ENCODE assay signal across 8 mouse cellular contexts in the genomic region with DNA sequence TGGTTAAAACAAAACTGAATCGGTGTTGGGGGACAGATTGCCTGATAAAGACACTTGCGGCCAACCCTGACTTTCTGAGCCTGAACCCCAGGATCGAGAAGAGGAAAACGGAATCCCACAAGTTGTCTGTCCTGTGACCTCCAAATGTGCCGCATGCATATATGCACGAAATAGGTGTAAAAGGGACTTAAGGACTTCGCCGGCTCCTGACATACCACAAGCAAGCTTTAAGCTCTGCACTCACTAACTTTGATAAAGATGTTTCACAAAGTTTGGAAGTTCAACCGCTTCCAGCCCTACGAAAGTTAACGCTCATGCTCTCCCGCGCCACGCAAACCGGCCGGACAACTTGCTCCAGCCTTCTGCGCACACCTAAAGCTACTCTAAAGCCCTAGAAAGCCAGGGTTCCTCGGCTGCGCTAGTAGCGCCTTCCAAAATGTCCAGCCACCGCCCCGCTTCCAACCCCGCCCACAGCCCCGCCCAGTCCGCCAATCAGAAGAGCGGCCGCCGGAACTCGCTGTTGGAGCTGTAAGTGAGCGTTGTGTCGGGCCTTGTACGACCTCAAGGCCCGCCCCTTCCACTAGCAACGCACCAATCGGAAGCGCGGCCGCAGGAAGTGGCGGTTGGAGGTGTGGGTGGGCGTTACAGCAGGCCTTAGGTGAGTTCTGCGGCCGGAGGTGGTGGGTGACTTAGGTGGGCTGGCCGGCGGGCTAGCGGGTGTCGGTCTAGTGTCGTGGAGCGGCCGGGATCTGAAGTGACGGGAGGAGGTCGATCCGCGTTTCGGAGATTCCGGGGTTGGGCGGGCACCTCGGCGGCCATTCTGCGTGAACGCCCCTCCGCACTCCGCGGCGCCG. TPM values are rescaled to one million over a fixed set of nuclear protein-coding genes. Genes with fewer than 3 reads are reported as not detected.
DNase-seq lines count a peak whose midpoint lies in the region; ATAC-seq and TF ChIP-seq lines count a peak whose summit lies in the region.

A gene (plus strand): TSS at position 606 of the 854 bp plus-strand sequence.

- DNase-seq in CD8-positive naive resting alpha-beta T cell, adult 2 months (ENCODE audit: low read depth in 2 of 2, low spot score in 2 of 2): peak; percentile 83 to 86
- DNase-seq in c-Kit-positive CD71-negative TER-119-negative erythroid progenitor cells, embryonic 14.5 days (ENCODE audit: low read depth): peak; percentile 85
- peak; percentile 96 for DNase-seq in forebrain, embryonic 10.5 days (ENCODE audit: extremely low spot score, low spot score)
- peak; percentile 93 to 97 for DNase-seq in kidney, postnatal 25 days
- DNase-seq in liver, embryonic 14.5 days (ENCODE audit: low read depth in 3 of 3, low spot score in 3 of 3): peak; percentile 91 to 94 (median 93)
- DNase-seq in neural tube, embryonic 11.5 days (ENCODE audit: low spot score): peak; percentile 95
- DNase-seq in stomach, postnatal 0 days (ENCODE audit: low spot score): peak; percentile 98

- peak within 1 kb of the TSS; percentile 70 for H3K9ac ChIP-seq in heart, embryonic 15.5 days
- H3K9ac ChIP-seq in liver, embryonic 14.5 days (replicated peaks): peak within 1 kb of the TSS; percentile 82
- H3K9ac ChIP-seq in neural tube, embryonic 11.5 days (ENCODE audit: low read length): peak within 1 kb of the TSS; percentile 67
- peak within 1 kb of the TSS; percentile 77 for H3K9ac ChIP-seq in stomach, postnatal 0 days (ENCODE audit: low read length)

- TF ChIP-seq CTCF in liver, embryonic 14.5 days (IDR thresholded peaks at IDR 0.05; ENCODE audit: low read depth): no peak
- no peak for TF ChIP-seq CTCF in stomach, postnatal 0 days (IDR thresholded peaks at IDR 0.05; ENCODE audit: low read depth)

- peak within 1 kb of the TSS; percentile 83 for H3K4me3 ChIP-seq in forebrain, embryonic 10.5 days
- peak within 1 kb of the TSS; percentile 81 for H3K4me3 ChIP-seq in heart, embryonic 15.5 days
- H3K4me3 ChIP-seq in liver, embryonic 14.5 days (ENCODE audit: insufficient read depth in 1 of 2, low read depth in 2 of 2, low read length in 2 of 2): peak within 1 kb of the TSS; percentile 62 to 95
- peak within 1 kb of the TSS; percentile 72 for H3K4me3 ChIP-seq in neural tube, embryonic 11.5 days (ENCODE audit: low read depth, low read length)
- H3K4me3 ChIP-seq in stomach, postnatal 0 days (ENCODE audit: low read depth, low read length): peak within 1 kb of the TSS; percentile 75

- H3K36me3 ChIP-seq in forebrain, embryonic 10.5 days (replicated peaks): peaks cover 30% of the 10 kb centered on the region
- H3K36me3 ChIP-seq in heart, embryonic 15.5 days: peaks cover 20% of the 10 kb centered on the region
- peaks cover 8% of the 10 kb centered on the region; the same call in 1 of the 2 replicates for H3K36me3 ChIP-seq in liver, embryonic 14.5 days (replicated peaks; ENCODE audit: control insufficient read depth, insufficient read depth, low read depth)
- H3K36me3 ChIP-seq in neural tube, embryonic 11.5 days (ENCODE audit: control insufficient read depth, insufficient read depth, low read length): peaks cover 2% of the 10 kb centered on the region; the same call in 1 of the 2 replicates
- no peaks in the 10 kb centered on the region for H3K36me3 ChIP-seq in stomach, postnatal 0 days (ENCODE audit: control insufficient read depth, insufficient read depth, low read length)

- peaks cover 12% of the 10 kb centered on the region; the same call in 1 of the 2 replicates for H3K4me1 ChIP-seq in forebrain, embryonic 10.5 days
- H3K4me1 ChIP-seq in heart, embryonic 15.5 days (replicated peaks): peaks cover 3% of the 10 kb centered on the region; the same call in 1 of the 2 replicates
- H3K4me1 ChIP-seq in liver, embryonic 14.5 days (replicated peaks; ENCODE audit: control insufficient read depth in 2 of 2, insufficient read depth in 2 of 2, low read length in 1 of 2): peaks cover 5% of the 10 kb centered on the region in 2 experiments
- no peaks in the 10 kb centered on the region for H3K4me1 ChIP-seq in neural tube, embryonic 11.5 days (ENCODE audit: control insufficient read depth, insufficient read depth, low read length)
- no peaks in the 10 kb centered on the region for H3K4me1 ChIP-seq in stomach, postnatal 0 days (replicated peaks; ENCODE audit: control insufficient read depth, insufficient read depth)

- 2% methylated on average over 65 of the region's 65 CpGs for WGBS in forebrain, embryonic 10.5 days
- under 1% methylated on average over 65 of the region's 65 CpGs for WGBS in heart, embryonic 15.5 days
- under 1% methylated on average over 65 of the region's 65 CpGs for WGBS in liver, embryonic 14.5 days (ENCODE audit: insufficient replicate concordance)
- 2% methylated on average over 65 of the region's 65 CpGs for WGBS in neural tube, embryonic 11.5 days
- under 1% methylated on average over 65 of the region's 65 CpGs for WGBS in stomach, postnatal 0 days

- TF ChIP-seq EP300 in liver, embryonic 14.5 days (IDR thresholded peaks at IDR 0.05; ENCODE audit: low read depth): no peak
- no peak for TF ChIP-seq EP300 in stomach, postnatal 0 days (optimal IDR thresholded peaks at IDR 0.05)

- H3K27me3 ChIP-seq in forebrain, embryonic 10.5 days (ENCODE audit: poor library complexity, severe bottlenecking): no peaks in the 10 kb centered on the region
- no peaks in the 10 kb centered on the region for H3K27me3 ChIP-seq in heart, embryonic 15.5 days
- H3K27me3 ChIP-seq in liver, embryonic 14.5 days (ENCODE audit: control insufficient read depth, insufficient read depth, low read length): no peaks in the 10 kb centered on the region
- H3K27me3 ChIP-seq in neural tube, embryonic 11.5 days (ENCODE audit: control insufficient read depth, insufficient read depth, low read length): no peaks in the 10 kb centered on the region
- no peaks in the 10 kb centered on the region for H3K27me3 ChIP-seq in stomach, postnatal 0 days (ENCODE audit: control insufficient read depth, insufficient read depth, low read length)

- peak; percentile 99 for ATAC-seq in heart, embryonic 15.5 days (replicated peaks; ENCODE audit: insufficient number of reproducible peaks, insufficient read depth, low FRiP score, low read depth)
- ATAC-seq in liver, embryonic 14.5 days (ENCODE audit: insufficient read depth): peak; percentile 98
- peak; percentile 99 for ATAC-seq in neural tube, embryonic 11.5 days (ENCODE audit: insufficient read depth, low FRiP score, low TSS enrichment)
- peak; percentile 99 for ATAC-seq in stomach, postnatal 0 days (ENCODE audit: low FRiP score, low TSS enrichment)

- peak within 1 kb of the TSS; percentile 91 for H3K27ac ChIP-seq in forebrain, embryonic 10.5 days
- H3K27ac ChIP-seq in heart, embryonic 15.5 days: peak within 1 kb of the TSS; percentile 91
- H3K27ac ChIP-seq in liver, embryonic 14.5 days: peak within 1 kb of the TSS; percentile 91
- no peak within 1 kb of the TSS for H3K27ac ChIP-seq in neural tube, embryonic 11.5 days (ENCODE audit: low read depth, low read length)
- H3K27ac ChIP-seq in stomach, postnatal 0 days (replicated peaks): peak within 1 kb of the TSS; percentile 92

- no peaks in the 10 kb centered on the region for H3K9me3 ChIP-seq in forebrain, embryonic 10.5 days
- no peaks in the 10 kb centered on the region for H3K9me3 ChIP-seq in heart, embryonic 15.5 days (replicated peaks)
- H3K9me3 ChIP-seq in liver, embryonic 14.5 days (ENCODE audit: control insufficient read depth, low read length): no peaks in the 10 kb centered on the region
- no peaks in the 10 kb centered on the region for H3K9me3 ChIP-seq in neural tube, embryonic 11.5 days (ENCODE audit: control insufficient read depth, low read length)
- H3K9me3 ChIP-seq in stomach, postnatal 0 days (ENCODE audit: control insufficient read depth, low read length): no peaks in the 10 kb centered on the region

- H3K4me2 ChIP-seq in heart, embryonic 15.5 days: peak within 1 kb of the TSS; percentile 63
- H3K4me2 ChIP-seq in liver, embryonic 14.5 days (ENCODE audit: low read depth): peak within 1 kb of the TSS; percentile 85
- peak within 1 kb of the TSS; percentile 76 for H3K4me2 ChIP-seq in neural tube, embryonic 11.5 days (ENCODE audit: low read depth)
- H3K4me2 ChIP-seq in stomach, postnatal 0 days (replicated peaks; ENCODE audit: low read depth): peak within 1 kb of the TSS; percentile 73

RNA-seq across cellular contexts. Expression of the gene that starts here (rescaled TPM):
- polyA plus RNA-seq in forebrain, embryonic 10.5 days (2016; fragmentation: Nextera tagmentation; extraction: Ambion mirVana): 101 and 105 TPM in 2 replicates
- polyA plus RNA-seq in heart, embryonic 15.5 days (2015; fragmentation: Nextera tagmentation; extraction: Ambion mirVana): 58.3 and 60.7 TPM in 2 replicates
- 22.3 and 23.5 TPM in 2 replicates for polyA plus RNA-seq in liver, embryonic 14.5 days (2012; rRNA removed)
- 23.9 and 24.6 TPM in 2 replicates for polyA plus RNA-seq in liver, embryonic 14.5 days (2014; fragmentation: Nextera tagmentation; extraction: Ambion mirVana)
- polyA plus RNA-seq in neural tube, embryonic 11.5 days (2014; fragmentation: Nextera tagmentation; extraction: Ambion mirVana): 109 and 114 TPM in 2 replicates
- 36.0 and 40.8 TPM in 2 replicates for polyA plus RNA-seq in stomach, postnatal 0 days (2015; fragmentation: Nextera tagmentation; extraction: Ambion mirVana)
